Mouse (Mus musculus) intestine, embryonic 14.5 days (tissue): ENCODE measurements at regions not wholly inside any gene's neighbourhood (a gene's known extent, or its start where the extent isn't known, plus 50 kb on each side); places are given as distances from the start of the nearest gene placed in this dataset.
"Not testable (repeated sequence)": the region's sequence is repeated elsewhere in the genome, so short reads cannot be mapped to it uniquely, and the experiment has no call there.

Experiments used
- ATAC-seq: fragments of 200-750 bp; cut with Nextera tagmentation; replicated peaks from 2 replicates; pipeline ENCODE4 v1.8.0; 2017; ENCODE audit warnings: low read depth, moderate number of reproducible peaks, moderate TSS enrichment, moderate library complexity; ENCODE audit not compliant: low FRiP score, low TSS enrichment
- DNase-seq: peaks from one replicate; pipeline ENCODE4 v3.0.0-alpha.2; 2018; ENCODE audit warnings: low spot score
- H3K27ac ChIP-seq: fragments of 300-500 bp; sonication (generic); 2 replicates; pipeline ENCODE4 v1.5.1; 2014; ENCODE audit warnings: low read depth, mild to moderate bottlenecking, control low read depth
- H3K27me3 ChIP-seq: fragments of 300-500 bp; sonication (generic); replicated peaks from 2 replicates; pipeline ENCODE4 v1.6.1; 2014; ENCODE audit warnings: low read length, control low read depth; ENCODE audit not compliant: control insufficient read depth, insufficient read depth
- H3K36me3 ChIP-seq: fragments of 300-500 bp; sonication (generic); 2 replicates; pipeline ENCODE4 v1.6.1; 2014; ENCODE audit warnings: low read length, control low read depth; ENCODE audit not compliant: control insufficient read depth, insufficient read depth
- H3K4me1 ChIP-seq: fragments of 300-500 bp; sonication (generic); replicated peaks from 2 replicates; pipeline ENCODE4 v1.6.1; 2014; ENCODE audit warnings: low read length, control low read depth, mixed read lengths; ENCODE audit not compliant: control insufficient read depth, insufficient read depth
- H3K4me2 ChIP-seq: fragments of 300-500 bp; sonication (generic); 2 replicates; pipeline ENCODE4 v1.6.1; 2014; ENCODE audit warnings: low read length
- H3K4me3 ChIP-seq: fragments of 300-500 bp; sonication (generic); 2 replicates; pipeline ENCODE4 v1.5.1; 2014; ENCODE audit warnings: low read depth, low read length, control low read depth, mixed read lengths
- H3K9ac ChIP-seq: fragments of 300-500 bp; sonication (generic); 2 replicates; pipeline ENCODE4 v1.6.1; 2014; ENCODE audit warnings: mild to moderate bottlenecking, low read length
- H3K9me3 ChIP-seq: fragments of 300-500 bp; sonication (generic); 2 replicates; pipeline ENCODE4 v1.6.1; 2016; ENCODE audit warnings: low read length, control low read depth; ENCODE audit not compliant: control insufficient read depth
- WGBS: fragments of 180-500 bp; shearing (Covaris S2); extraction: QIAGEN DNeasy Blood & Tissue Kit; methylation state at CpG from one replicate; pipeline ENCODE4 v1.1.7; 2014; 5-methylcytosine and 5-hydroxymethylcytosine counted together

DNA sequence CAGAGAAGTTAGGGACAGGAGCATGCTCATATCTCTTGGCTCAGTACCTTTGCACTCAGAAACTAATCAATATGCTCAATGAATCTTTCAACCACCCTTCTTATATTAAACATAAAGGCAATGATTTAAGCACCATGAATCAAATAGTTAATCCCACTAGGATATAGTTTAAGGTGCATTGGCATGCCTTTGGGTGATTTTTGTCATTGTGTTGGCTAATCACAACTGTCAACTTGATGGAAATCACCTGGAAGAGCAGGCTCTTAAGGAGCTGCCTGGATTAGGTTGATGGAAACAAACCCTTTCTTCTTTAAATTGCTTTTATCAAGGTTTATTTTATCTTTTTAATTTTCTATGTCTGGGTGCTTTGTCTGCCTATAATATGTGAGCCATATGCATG is 90.4 kb upstream of the Sipa1l1 start:
- peaks cover 3% of the 10 kb centered on the region; the same call in 1 of the 2 replicates for H3K4me1 ChIP-seq
- H3K4me2 ChIP-seq = no peak overlapping the region
- no peak overlapping the region for H3K4me3 ChIP-seq
- DNase-seq (no peak), ATAC-seq (no peak)
- H3K36me3 ChIP-seq = no peaks in the 10 kb centered on the region
- no peak overlapping the region for H3K27ac ChIP-seq
- no peaks in the 10 kb centered on the region for H3K27me3 ChIP-seq
- no peak overlapping the region for H3K9ac ChIP-seq
- H3K9me3 ChIP-seq = no peaks in the 10 kb centered on the region

DNA sequence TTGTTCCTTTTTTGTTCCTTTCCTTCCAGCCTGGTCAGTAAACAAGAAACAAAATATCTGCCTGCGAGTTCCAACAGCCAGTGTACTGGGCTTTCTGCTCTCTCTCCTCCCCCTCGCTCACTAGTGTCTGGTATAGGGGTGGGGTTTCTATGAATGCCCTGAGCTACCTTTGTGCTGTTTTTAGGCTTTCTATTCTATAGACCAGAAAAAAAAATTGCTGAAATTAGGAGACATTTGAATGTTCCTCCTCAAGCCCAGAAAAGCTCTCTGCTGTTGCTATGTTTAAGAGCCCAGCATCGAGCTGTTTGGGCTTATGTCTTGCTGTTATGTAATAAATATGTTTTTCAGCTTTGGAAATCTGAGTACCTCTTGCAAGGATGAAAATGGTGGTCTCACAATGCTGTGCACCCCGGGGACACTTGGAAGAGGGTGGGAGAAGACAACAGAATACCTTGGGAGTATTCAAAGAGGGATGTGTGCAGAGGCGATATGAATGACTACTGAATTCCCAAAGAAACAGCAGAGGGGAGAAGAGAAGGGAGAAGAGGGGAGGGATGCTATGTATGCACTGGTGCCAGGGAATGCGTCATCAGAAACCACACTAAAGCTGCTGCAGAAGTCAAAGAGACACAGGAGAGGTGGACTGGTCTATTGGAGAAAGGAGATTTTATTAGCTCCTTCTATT is 88.8 kb upstream of the Sipa1l1 start:
- Histone ChIP-seq H3K27me3 (no peaks in the 10 kb centered on the region), H3K36me3 (no peaks in the 10 kb centered on the region), H3K27ac (no peak overlapping the region), H3K4me3 (no peak overlapping the region), H3K9me3 (no peaks in the 10 kb centered on the region), H3K9ac (no peak overlapping the region), H3K4me1 (peaks cover 3% of the 10 kb centered on the region; the same call in 1 of the 2 replicates), H3K4me2 (no peak overlapping the region)
- WGBS = 81% methylated on average over 6 of the region's 6 CpGs
- ATAC-seq (no peak), DNase-seq (no peak)

DNA sequence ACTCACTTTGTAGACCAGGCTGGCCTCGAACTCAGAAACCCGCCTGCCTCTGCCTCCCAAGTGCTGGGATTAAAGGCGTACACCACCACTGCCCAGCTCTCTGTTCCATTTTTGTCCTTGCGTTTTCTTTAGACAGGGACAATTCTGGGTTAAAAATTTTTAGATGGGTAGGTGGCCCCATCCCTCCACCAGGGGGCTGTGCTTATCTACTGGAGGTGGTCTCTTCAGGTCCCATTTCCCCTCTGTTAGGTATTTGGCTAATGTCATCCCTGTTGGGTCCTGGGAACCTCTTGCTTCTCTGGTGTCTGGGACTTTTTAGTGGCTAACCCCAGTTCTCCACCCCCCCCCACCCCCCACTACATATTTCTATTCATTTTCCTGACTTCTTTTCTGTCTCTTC is 86.5 kb upstream of the Sipa1l1 start:
- DNase-seq, H3K4me2 ChIP-seq, H3K27ac ChIP-seq, H3K36me3 ChIP-seq, ATAC-seq, H3K9ac ChIP-seq, H3K9me3 ChIP-seq, H3K27me3 ChIP-seq, H3K4me1 ChIP-seq, H3K4me3 ChIP-seq: not testable (repeated sequence)
- WGBS = 99% methylated on average over 3 of the region's 4 CpGs

DNA sequence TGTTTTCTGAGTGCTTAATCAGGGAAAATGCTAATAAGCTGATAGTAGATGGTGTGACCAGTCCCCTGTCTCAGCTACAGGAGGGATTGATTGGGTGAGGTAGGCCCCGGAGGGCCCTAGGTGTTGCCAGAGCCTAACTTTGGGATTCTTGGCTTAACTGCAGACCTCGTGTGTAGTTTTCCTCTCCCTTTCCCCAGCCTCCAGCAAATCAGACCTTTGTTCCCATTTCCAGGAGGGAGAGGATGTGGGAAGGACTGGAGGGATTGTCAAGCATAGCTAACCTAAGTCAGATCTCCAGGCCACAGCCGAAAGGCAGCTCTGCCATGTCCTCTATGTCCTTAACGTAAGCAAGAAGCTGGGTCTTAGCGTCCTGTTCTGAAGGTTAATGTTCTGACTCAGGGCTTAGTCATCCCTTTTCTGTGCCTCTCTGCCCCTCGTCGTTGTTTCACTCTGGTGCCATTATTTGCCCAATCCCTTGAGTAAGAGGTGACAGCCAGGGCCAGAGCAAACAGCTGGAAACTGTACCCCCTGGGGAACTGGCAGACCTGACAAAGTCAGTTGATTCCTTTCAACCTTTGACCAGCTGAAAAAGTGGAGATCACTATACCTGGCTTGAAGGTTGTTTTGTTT is 83.2 kb upstream of the Sipa1l1 start:
- H3K4me3 ChIP-seq = no peak overlapping the region
- no peak overlapping the region for H3K9ac ChIP-seq
- no peaks in the 10 kb centered on the region for H3K36me3 ChIP-seq
- no peak for DNase-seq
- no peaks in the 10 kb centered on the region for H3K27me3 ChIP-seq
- no peak overlapping the region for H3K27ac ChIP-seq
- no peak overlapping the region for H3K4me2 ChIP-seq
- H3K4me1 ChIP-seq = no peaks in the 10 kb centered on the region
- 50% methylated on average over 7 of the region's 7 CpGs for WGBS
- H3K9me3 ChIP-seq = no peaks in the 10 kb centered on the region
- ATAC-seq = no peak

DNA sequence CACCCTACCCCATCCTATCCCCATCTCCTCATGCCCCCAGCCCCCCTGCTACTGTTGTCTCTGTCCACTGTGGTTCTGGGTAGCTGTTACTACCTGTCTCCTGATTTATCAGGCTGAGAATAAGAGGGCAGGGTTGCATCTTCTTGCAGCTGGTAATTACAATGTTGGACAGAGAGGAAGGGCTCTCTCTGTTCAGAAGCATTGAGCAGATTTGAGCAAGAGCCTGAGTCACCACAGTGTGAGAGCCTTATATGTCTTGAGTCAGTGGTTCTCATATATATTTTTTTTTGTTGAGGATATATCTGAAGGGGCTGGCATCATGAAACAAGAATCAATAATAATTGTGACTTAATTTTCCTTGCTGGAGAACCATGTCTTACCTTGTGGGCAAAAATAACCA is 82.7 kb upstream of the Sipa1l1 start:
- no peaks in the 10 kb centered on the region for H3K4me1 ChIP-seq
- H3K4me2 ChIP-seq = no peak overlapping the region
- H3K4me3 ChIP-seq = no peak overlapping the region
- H3K9ac ChIP-seq = no peak overlapping the region
- DNase-seq = no peak
- ATAC-seq = no peak
- H3K9me3 ChIP-seq = no peaks in the 10 kb centered on the region
- no peaks in the 10 kb centered on the region for H3K27me3 ChIP-seq
- H3K27ac ChIP-seq = no peak overlapping the region
- H3K36me3 ChIP-seq = no peaks in the 10 kb centered on the region

DNA sequence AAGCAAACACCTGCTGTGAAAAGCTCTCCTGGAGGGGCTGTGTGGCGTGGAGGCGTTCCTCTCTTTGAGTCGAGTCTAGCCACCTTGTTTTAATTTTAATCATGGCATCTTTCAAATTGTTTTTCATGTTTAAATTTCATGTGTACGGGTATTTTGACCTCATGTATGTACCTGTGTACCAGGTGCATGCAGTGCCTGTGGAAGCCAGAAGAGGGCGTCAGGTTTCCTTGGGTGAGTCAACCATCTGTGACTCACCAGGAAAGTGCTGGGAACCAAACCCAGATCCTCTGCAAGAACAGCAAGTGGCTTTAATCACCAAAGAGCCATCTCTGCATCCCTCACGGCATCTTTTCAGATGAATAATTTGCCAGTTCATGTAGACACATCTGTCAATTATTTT is 79.8 kb upstream of the Sipa1l1 start:
- ATAC-seq (no peak), DNase-seq (no peak)
- H3K4me3 ChIP-seq = no peak overlapping the region
- H3K4me1 ChIP-seq = peaks cover 8% of the 10 kb centered on the region
- no peaks in the 10 kb centered on the region for H3K27me3 ChIP-seq
- H3K9me3 ChIP-seq = no peaks in the 10 kb centered on the region
- no peak overlapping the region for H3K27ac ChIP-seq
- no peak overlapping the region for H3K9ac ChIP-seq
- H3K4me2 ChIP-seq = no peak overlapping the region
- H3K36me3 ChIP-seq = no peaks in the 10 kb centered on the region
- WGBS = 86% methylated on average over 6 of the region's 6 CpGs

DNA sequence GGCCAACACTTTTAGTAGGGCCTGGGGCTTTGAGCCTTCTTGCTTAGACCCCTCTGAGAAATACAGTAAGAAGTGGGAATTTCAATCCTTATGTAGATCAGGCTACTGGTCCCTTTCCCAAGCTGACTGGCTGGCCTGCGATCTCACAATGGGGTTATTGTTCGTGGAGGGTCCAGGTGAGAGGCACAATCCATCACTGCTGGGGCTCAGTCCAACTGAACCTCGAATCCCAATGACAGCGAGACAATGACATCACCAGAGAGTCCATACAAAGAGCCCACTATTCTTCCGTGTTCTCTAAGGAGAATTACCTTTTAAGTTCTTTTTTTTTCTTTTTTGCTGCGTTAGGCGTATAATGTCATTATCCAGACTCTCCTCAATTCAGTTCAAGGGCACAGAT is 75.8 kb upstream of the Sipa1l1 start:
- 60% methylated on average over 7 of the region's 7 CpGs for WGBS
- H3K27ac ChIP-seq = no peak overlapping the region
- DNase-seq = no peak

DNA sequence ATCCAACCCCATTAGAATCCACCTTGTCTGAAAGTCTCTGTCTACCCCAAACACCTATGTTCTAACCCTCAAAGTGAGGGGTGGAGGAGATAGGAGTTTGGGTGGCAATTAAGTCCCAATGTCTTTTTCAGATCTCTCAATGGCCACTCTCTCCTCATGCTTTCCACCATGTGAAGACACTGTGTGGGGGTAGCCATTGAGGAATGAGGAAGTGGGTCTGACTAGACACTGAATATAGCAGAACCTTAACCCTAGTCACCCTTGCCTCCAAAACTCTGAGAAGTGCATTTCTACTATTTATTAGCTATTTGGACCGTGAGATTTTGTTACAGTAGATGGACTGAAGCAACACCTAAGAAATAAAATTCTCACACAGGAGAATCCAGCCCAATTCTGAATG is 73.7 kb upstream of the Sipa1l1 start:
- Histone ChIP-seq H3K27ac (no peak overlapping the region), H3K27me3 (no peaks in the 10 kb centered on the region), H3K36me3 (no peaks in the 10 kb centered on the region), H3K9me3 (peaks cover 5% of the 10 kb centered on the region), H3K4me1 (peaks cover 14% of the 10 kb centered on the region), H3K4me2 (no peak overlapping the region), H3K4me3 (no peak overlapping the region), H3K9ac (no peak overlapping the region)
- ATAC-seq (no peak), DNase-seq (no peak)
- 66% methylated on average over 1 of the region's 1 CpGs for WGBS

More for the DNA sequence above, 75.8 kb upstream of the Sipa1l1 start:
- no peak; the same call in 1 of the 2 replicates for ATAC-seq
- Histone ChIP-seq H3K27me3 (no peaks in the 10 kb centered on the region), H3K36me3 (no peaks in the 10 kb centered on the region), H3K4me1 (peaks cover 14% of the 10 kb centered on the region), H3K9ac (no peak overlapping the region), H3K9me3 (peaks cover 5% of the 10 kb centered on the region), H3K4me2 (no peak overlapping the region), H3K4me3 (no peak overlapping the region)

DNA sequence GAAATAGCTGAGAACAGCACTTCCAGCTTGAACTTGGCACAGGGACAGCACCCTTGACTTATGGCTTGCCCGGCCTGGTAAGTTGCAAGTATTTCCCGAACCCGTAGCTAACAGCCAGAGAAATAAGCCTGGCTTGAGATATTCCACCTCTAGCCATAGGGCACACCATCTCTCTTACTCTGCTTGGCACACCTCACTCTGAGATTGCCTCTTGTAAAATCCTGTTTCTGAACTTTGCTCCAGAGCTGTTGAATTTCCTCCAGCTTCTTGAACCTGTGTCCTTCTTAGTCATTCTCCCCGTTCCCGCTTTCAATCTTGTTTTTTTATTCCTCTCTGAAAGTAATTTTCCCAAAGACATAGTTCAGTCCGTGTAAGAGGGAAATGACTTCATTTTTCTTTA is 72.0 kb upstream of the Sipa1l1 start:
- Histone ChIP-seq H3K4me1 (peaks cover 14% of the 10 kb centered on the region), H3K27me3 (no peaks in the 10 kb centered on the region), H3K4me2 (no peak overlapping the region), H3K4me3 (no peak overlapping the region), H3K9me3 (peaks cover 5% of the 10 kb centered on the region), H3K36me3 (no peaks in the 10 kb centered on the region), H3K27ac (no peak overlapping the region), H3K9ac (no peak overlapping the region)
- ATAC-seq = no peak
- no peak for DNase-seq
- 69% methylated on average over 6 of the region's 6 CpGs for WGBS
